Mouse (Mus musculus) testis, adult 2 months (tissue): Measurements from ENCODE around the gene Rufy2.
A peak's percentile ranks its signal among the peaks of the same experiment; 100 is the strongest.

Experiments used
- CTCF ChIP-seq: fragments of 200-500 bp; IDR thresholded peaks from 2 replicates; pipeline ENCODE4 v1.5.1; 2012; ENCODE audit warnings: low read depth, mild to moderate bottlenecking, inconsistent platforms, low read length, moderate library complexity; ENCODE audit not compliant: control insufficient read depth, insufficient read depth, insufficient replicate concordance
- POLR2A ChIP-seq: fragments of 200-500 bp; IDR thresholded peaks from 2 replicates; pipeline ENCODE4 v1.6.1; 2012; ENCODE audit warnings: low read depth, mild to moderate bottlenecking, inconsistent platforms, low read length, moderate library complexity; ENCODE audit not compliant: control insufficient read depth

GRCm38 (mm10) chr10:62946738-62947471 lies 33.1 kb upstream of the Rufy2 start, which contains the start of gene Dna2:
- TF ChIP-seq CTCF, result no peak
- peak; percentile 60; the same call in 1 of the 2 replicates for TF ChIP-seq POLR2A
